Mouse (Mus musculus): ENCODE measurements at regions not wholly inside any gene's neighbourhood (a gene's known extent, or its start where the extent isn't known, plus 50 kb on each side); places are given as distances from the start of the nearest gene placed in this dataset.

GRCm38 (mm10) chr1:107811859-107812258, 222.1 kb downstream of the Serpinb8 start:
- no peaks in the 10 kb centered on the region for H3K27me3 ChIP-seq (ENCODE audit: insufficient read depth, low read length)
- H3K4me1 ChIP-seq (ENCODE audit: insufficient read depth): no peaks in the 10 kb centered on the region
- no peaks in the 10 kb centered on the region for H3K36me3 ChIP-seq (ENCODE audit: insufficient read depth)
- ATAC-seq (ENCODE audit: insufficient read depth) (no peak), DNase-seq (no peak)
- H3K27ac ChIP-seq (ENCODE audit: low read depth): no peak overlapping the region
- H3K4me3 ChIP-seq (ENCODE audit: low read depth, low read length): no peak overlapping the region
- TF ChIP-seq CTCF (IDR thresholded peaks at IDR 0.05; ENCODE audit: low read depth): no peak
- H3K9me3 ChIP-seq (ENCODE audit: low read depth, low read length): no peaks in the 10 kb centered on the region
- H3K4me2 ChIP-seq: no peak overlapping the region
- 71% methylated on average over 2 of the region's 2 CpGs for WGBS
- H3K9ac ChIP-seq: no peak overlapping the region

GRCm38 (mm10) chr1:107837877-107838276, 248.1 kb downstream of the Serpinb8 start:
- Histone ChIP-seq H3K36me3 (ENCODE audit: insufficient read depth) (no peaks in the 10 kb centered on the region), H3K4me2 (no peak overlapping the region), H3K4me1 (ENCODE audit: insufficient read depth) (no peaks in the 10 kb centered on the region), H3K27me3 (ENCODE audit: insufficient read depth, low read length) (no peaks in the 10 kb centered on the region), H3K9ac (no peak overlapping the region), H3K27ac (ENCODE audit: low read depth) (no peak overlapping the region), H3K9me3 (ENCODE audit: low read depth, low read length) (no peaks in the 10 kb centered on the region), H3K4me3 (ENCODE audit: low read depth, low read length) (no peak overlapping the region)
- TF ChIP-seq CTCF (IDR thresholded peaks at IDR 0.05; ENCODE audit: low read depth): no peak
- DNase-seq (no peak), ATAC-seq (ENCODE audit: insufficient read depth) (no peak)
- 74% methylated on average over 5 of the region's 5 CpGs for WGBS

GRCm38 (mm10) chr1:107852386-107852785, 262.6 kb downstream of the Serpinb8 start:
- Histone ChIP-seq H3K4me1 (ENCODE audit: insufficient read depth) (no peaks in the 10 kb centered on the region), H3K9me3 (ENCODE audit: low read depth, low read length) (no peaks in the 10 kb centered on the region), H3K27ac (ENCODE audit: low read depth) (no peak overlapping the region), H3K36me3 (ENCODE audit: insufficient read depth) (no peaks in the 10 kb centered on the region), H3K9ac (no peak overlapping the region), H3K4me3 (ENCODE audit: low read depth, low read length) (no peak overlapping the region), H3K4me2 (no peak overlapping the region), H3K27me3 (ENCODE audit: insufficient read depth, low read length) (no peaks in the 10 kb centered on the region)
- ATAC-seq (ENCODE audit: insufficient read depth) (no peak), DNase-seq (no peak)
- TF ChIP-seq CTCF (IDR thresholded peaks at IDR 0.05; ENCODE audit: low read depth): no peak
- 71% methylated on average over 2 of the region's 2 CpGs for WGBS

- DNase-seq (no peak), ATAC-seq (ENCODE audit: insufficient read depth) (no peak)
- no peak overlapping the region for H3K27ac ChIP-seq (ENCODE audit: low read depth)
- WGBS: 83% methylated on average over 4 of the region's 4 CpGs
- TF ChIP-seq CTCF (IDR thresholded peaks at IDR 0.05; ENCODE audit: low read depth): no peak
- H3K4me1 ChIP-seq (ENCODE audit: insufficient read depth): no peaks in the 10 kb centered on the region
- no peaks in the 10 kb centered on the region for H3K9me3 ChIP-seq (ENCODE audit: low read depth, low read length)
- H3K27me3 ChIP-seq (ENCODE audit: insufficient read depth, low read length): no peaks in the 10 kb centered on the region
- no peak overlapping the region for H3K4me3 ChIP-seq (ENCODE audit: low read depth, low read length)
- no peaks in the 10 kb centered on the region for H3K36me3 ChIP-seq (ENCODE audit: insufficient read depth)
- no peak overlapping the region for H3K9ac ChIP-seq
- H3K4me2 ChIP-seq: no peak overlapping the region
These were observed 263.2 kb downstream of the Serpinb8 start for GRCm38 (mm10) chr1:107853001-107853400.

GRCm38 (mm10) chr1:107897743-107898437, 308.1 kb downstream of the Serpinb8 start:
- 61% methylated on average over 3 of the region's 3 CpGs for whole genome bisulfite sequencing
- no peaks in the 10 kb centered on the region for H3K36me3 ChIP-seq (ENCODE audit: insufficient read depth)
- no peak for ATAC-seq (ENCODE audit: insufficient read depth)

GRCm38 (mm10) chr1:107899261-107899660, 309.5 kb downstream of the Serpinb8 start:
- no peak for TF ChIP-seq CTCF (IDR thresholded peaks at IDR 0.05; ENCODE audit: low read depth)
- Histone ChIP-seq H3K27ac (ENCODE audit: low read depth) (no peak overlapping the region), H3K9me3 (ENCODE audit: low read depth, low read length) (no peaks in the 10 kb centered on the region), H3K4me3 (ENCODE audit: low read depth, low read length) (no peak overlapping the region), H3K36me3 (ENCODE audit: insufficient read depth) (no peaks in the 10 kb centered on the region), H3K4me2 (no peak overlapping the region), H3K9ac (no peak overlapping the region), H3K27me3 (ENCODE audit: insufficient read depth, low read length) (no peaks in the 10 kb centered on the region), H3K4me1 (ENCODE audit: insufficient read depth) (no peaks in the 10 kb centered on the region)
- DNase-seq (no peak), ATAC-seq (ENCODE audit: insufficient read depth) (no peak)
- WGBS: 86% methylated on average over 4 of the region's 4 CpGs

More at GRCm38 (mm10) chr1:107897743-107898437, 308.1 kb downstream of the Serpinb8 start:
- Histone ChIP-seq H3K27ac (ENCODE audit: low read depth) (no peak overlapping the region), H3K4me2 (no peak overlapping the region), H3K4me3 (ENCODE audit: low read depth, low read length) (no peak overlapping the region), H3K27me3 (ENCODE audit: insufficient read depth, low read length) (no peaks in the 10 kb centered on the region), H3K4me1 (ENCODE audit: insufficient read depth) (no peaks in the 10 kb centered on the region), H3K9me3 (ENCODE audit: low read depth, low read length) (no peaks in the 10 kb centered on the region), H3K9ac (no peak overlapping the region)
- no peak for TF ChIP-seq CTCF (IDR thresholded peaks at IDR 0.05; ENCODE audit: low read depth)
- no peak for DNase-seq

- no peak overlapping the region for H3K27ac ChIP-seq (ENCODE audit: low read depth)
- no peak overlapping the region for H3K4me3 ChIP-seq (ENCODE audit: low read depth, low read length)
- no peaks in the 10 kb centered on the region for H3K9me3 ChIP-seq (ENCODE audit: low read depth, low read length)
- no peaks in the 10 kb centered on the region for H3K27me3 ChIP-seq (ENCODE audit: insufficient read depth, low read length)
- no peak overlapping the region for H3K9ac ChIP-seq
- ATAC-seq (ENCODE audit: insufficient read depth): no peak
- 58% methylated on average over 2 of the region's 2 CpGs for WGBS
- no peak for DNase-seq
- no peaks in the 10 kb centered on the region for H3K36me3 ChIP-seq (ENCODE audit: insufficient read depth)
- no peak for TF ChIP-seq CTCF (IDR thresholded peaks at IDR 0.05; ENCODE audit: low read depth)
- no peaks in the 10 kb centered on the region for H3K4me1 ChIP-seq (ENCODE audit: insufficient read depth)
- no peak overlapping the region for H3K4me2 ChIP-seq
These were observed 310.6 kb downstream of the Serpinb8 start for GRCm38 (mm10) chr1:107900449-107900848.

Data from lung, embryonic 14.5 days (tissue).